Mouse (Mus musculus) frontal cortex, adult 2 months (tissue): ENCODE data around the gene Dcakd. TPM values are rescaled to one million over a fixed set of nuclear protein-coding genes. Genes with fewer than 3 reads are reported as not detected.
"Not testable (repeated sequence)": the region's sequence is repeated elsewhere in the genome, so short reads cannot be mapped to it uniquely, and the experiment has no call there.

Source experiments
- DNase-seq, 2 experiments: peaks; one replicate each; pipeline ENCODE4 v3.0.0; 2022; ENCODE audit warnings: low spot score in 1 of 2; ENCODE audit errors: extremely low spot score in 1 of 2
- polyA plus RNA-seq: library from polyadenylated mRNA; depleted of rRNA; stranded (reverse); fragments of >200 nt; gene quantifications from 2 replicates; pipeline ENCODE4 v1.2.3, GENCODE M21; 2012

Gene Dcakd
- polyA plus RNA-seq, 1 experiment = 88.0 TPM

- DNase-seq = no peak
Measured at GRCm38 (mm10) chr11:102984086-102984485, 44.0 kb downstream of the Dcakd start.

GRCm38 (mm10) chr11:102981151-102981890 lies 46.8 kb downstream of the Dcakd start:
- DNase-seq = no peak

GRCm38 (mm10) chr11:102978052-102978666 lies 50.0 kb downstream of the Dcakd start:
- DNase-seq = no peak

DNA sequence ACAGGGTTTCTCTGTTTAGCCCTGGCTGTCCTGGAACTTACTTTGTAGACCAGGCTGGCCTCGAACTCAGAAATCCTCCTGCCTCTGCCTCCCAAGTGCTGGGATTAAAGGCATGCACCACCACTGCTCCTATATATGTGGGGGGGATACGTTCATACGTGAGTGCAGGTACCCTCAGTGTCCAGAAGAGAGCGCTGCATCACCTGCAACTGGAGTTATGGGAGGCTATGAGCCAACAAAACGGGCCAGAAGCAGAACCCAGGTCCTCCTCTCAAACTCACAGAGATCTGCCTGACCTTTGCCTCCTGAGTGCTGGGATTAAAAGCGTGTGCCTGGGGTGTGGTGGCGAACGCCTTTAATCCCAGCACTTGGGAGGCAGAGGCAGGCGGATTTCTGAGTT lies 52.2 kb downstream of the Dcakd start:
- DNase-seq = not testable (repeated sequence)

- no peak for DNase-seq
Measured at GRCm38 (mm10) chr11:102972326-102972725, 55.8 kb downstream of the Dcakd start.

- DNase-seq = no peak
Measured at GRCm38 (mm10) chr11:102971604-102972003, 56.5 kb downstream of the Dcakd start.

- DNase-seq = no peak
Measured at GRCm38 (mm10) chr11:102964547-102965091, 63.5 kb downstream of the Dcakd start.

DNA sequence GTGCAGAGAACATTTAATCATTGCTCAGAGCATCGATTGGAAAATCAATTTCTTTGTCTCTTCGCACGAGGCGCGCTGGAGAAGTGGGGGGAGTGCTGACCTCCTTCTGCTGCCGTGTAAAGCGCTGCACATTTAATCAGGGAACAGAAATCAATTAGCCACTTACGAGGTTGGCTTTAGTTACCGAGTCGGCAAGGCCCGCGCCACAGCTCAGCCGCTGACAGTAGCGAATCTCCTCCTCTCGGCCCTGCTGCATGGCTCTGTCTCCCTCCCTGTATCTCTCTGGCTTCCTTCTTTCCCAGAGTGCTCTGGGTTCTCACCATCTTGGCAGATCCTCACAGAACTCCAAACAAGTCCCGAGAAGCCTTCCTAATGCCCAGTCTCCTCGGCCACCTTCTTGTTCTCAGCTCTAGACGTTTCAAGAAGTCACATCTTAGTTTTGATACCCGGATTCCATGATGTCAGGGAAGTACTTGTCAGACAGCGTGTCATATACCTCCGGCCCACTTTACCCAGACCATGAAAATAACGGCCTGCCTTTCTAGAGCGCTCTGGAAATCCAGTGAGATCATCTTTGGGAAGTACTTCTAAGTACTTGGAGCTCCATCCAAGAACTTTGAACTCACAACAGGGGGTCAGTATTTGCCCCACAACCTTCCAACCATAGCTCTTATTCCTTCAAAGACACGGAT lies 64.1 kb downstream of the Dcakd start:
- DNase-seq = no peak

DNA sequence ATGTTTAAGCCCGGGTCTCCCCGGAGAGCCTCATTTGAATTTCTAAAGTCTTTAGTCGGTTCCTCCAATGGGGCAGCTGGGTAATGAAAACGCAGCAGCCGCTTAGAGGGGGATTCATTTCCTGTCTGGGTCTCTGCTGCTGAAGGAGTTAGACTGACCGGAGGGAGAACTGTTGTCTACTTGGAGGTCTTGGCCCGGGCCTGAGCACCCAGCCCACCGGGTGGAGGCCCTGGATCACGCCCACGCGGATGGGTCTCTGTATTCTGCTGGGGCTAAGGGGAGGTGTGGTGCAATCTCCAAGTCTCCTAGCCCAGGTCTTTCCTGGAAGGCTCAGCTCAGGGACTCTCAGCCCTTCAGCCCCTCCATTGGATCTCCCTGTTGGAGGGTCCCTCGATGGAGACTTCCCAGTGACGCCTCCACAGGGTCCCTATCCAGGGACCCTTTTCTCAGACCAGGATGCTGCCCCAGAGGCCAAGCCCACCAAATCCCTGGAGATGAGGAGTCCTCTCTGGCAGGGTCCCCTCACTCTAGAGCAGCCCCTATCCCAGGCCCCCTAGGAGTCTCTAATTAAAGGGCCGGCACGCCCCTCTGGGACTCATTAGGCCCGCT lies 64.8 kb downstream of the Dcakd start:
- no peak for DNase-seq

GRCm38 (mm10) chr11:102962861-102963245 lies 65.3 kb downstream of the Dcakd start:
- no peak for DNase-seq

DNA sequence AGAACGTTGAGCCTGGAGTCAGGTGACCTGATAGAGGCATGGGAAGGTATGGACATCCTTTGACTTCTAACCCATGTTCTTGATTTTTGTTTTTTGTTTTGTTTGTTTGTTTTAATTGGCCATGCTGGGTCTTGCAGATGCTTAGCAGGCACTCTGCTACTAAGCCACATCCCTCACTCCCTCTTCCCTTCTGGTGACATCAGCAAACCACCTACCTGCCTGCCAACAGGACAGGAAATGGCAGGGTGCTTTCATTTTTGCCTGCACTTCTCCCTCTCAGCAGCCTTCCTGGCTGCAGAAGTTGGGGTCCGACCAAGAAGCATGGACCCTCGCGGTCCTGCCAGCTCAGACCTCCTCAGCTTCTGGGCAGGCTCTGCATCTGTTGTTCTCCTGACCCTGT lies 67.1 kb downstream of the Dcakd start:
- DNase-seq = no peak

DNA sequence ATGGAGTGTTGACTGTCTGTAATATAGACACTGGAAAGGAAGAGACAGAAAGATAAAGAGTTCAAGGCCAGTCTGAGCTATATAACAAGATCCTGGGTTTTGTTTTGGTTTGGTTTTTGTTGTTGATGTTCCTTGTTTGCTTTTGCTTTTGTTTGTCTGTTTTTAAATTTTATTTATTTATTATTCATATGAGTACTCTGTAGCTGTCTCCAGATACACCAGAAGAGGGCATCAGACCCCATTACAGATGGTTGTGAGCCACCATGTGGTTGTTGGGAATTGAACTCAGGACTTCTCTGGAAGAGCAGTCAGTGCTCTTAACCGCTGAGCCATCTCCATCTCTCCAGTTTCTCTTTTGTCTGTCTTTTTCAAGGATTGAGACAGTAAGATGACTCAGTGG lies 69.3 kb downstream of the Dcakd start:
- DNase-seq = no peak

DNA sequence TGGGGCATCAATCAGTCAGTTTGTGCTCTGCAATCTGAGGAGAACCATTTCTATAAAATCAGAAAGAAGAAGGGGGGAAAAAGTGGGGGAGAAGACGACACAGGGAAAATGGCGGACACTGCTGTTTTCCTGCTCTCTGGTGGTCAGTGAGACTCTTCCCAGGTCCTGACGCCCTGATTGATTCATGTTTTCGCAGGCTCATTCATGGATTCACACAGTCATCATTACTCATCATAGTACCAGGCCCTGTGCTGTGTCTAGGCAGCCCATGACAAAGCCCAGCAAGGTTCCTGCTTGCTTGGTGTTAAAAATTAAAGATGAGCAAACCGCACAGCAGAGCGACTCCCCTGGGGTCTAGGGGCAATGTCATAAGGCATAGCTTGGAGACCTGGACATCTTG lies 69.7 kb downstream of the Dcakd start:
- DNase-seq = no peak

DNA sequence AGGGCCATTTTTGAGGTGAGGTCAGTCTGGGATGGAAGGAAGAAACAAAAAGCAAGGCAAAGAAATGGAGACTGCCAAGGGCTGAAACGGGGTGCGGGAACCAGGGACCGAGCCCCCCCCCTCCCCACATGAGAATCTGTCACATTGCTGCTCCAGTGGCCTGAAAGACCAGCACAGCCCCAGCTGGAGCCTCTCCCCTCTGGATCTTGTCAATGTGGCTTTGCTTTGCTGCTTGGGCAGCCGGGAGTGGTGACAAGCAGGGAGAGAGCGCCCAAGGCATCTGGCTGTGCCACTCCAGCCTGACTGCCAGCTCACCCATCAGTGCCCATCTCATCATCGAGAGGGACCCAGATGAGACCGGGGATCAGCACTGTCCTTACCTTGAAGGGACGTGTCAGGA lies 70.4 kb downstream of the Dcakd start:
- no peak for DNase-seq

- no peak for DNase-seq
Measured at GRCm38 (mm10) chr11:102956962-102957614, 71.0 kb downstream of the Dcakd start.

DNA sequence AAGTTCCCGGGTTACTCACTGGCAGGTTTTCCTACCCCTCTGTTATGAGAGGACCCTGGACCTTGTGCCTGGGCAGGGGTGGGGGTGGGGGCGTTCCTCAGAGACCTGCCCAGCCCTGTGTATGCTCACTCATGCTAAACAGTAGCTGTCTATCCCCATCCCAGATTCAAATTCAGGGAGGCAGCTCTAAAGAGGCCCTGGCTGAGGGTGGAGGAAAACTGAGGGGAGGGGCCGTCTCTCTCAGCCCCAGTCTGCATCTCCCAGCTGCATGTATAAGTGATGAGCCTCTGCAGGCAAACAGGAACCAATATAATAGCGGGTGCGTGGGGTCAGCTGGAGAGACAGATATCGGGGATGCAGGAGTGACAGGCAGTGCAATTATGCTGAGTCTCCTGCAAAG lies 75.2 kb downstream of the Dcakd start:
- DNase-seq = no peak

DNA sequence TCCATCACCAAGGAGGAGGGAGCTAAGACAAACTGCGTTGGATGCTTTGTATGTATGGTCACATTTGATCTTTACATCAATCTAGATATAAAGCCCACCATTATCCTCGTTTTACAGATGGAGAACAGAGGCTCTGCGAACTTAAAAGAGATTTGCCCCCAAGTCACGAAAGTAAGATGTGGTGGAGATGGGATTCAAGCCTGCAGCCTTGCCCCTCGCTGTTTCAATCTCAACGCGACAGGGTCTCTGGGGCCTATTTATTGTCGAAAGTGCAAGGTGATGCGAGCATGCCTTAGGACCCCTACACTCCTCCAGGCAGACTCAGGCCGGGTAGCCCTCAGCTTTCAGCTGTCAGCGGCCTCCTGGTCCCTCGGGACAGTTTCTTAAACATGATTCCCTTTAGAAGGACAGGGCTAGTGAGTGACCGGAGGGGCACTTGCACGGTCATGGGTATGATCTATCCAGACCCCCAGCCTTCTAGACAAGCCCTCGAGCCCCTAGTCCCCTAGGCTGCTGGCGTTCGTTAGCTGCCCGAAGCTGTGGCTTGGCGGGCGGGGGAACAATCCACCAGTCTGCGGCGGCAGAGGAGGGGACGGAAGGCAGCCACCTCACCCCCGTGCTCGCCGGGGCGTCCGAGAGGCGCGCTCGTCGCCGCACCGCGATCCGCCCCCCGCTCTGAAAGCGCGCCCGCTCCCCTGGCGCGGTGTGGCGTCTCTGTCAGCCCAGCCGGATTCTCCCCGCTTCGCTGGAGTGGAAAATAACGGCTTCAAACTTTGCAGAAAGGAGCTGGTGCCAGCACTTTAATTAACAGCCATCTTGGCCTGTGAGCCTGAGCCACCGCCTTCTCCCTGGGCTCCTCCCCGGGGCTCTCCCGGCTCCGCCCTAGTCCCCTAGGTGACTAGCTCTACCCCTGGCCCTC lies 79.8 kb downstream of the Dcakd start:
- DNase-seq = peak in 1 of 2 experiments; percentile 53

DNA sequence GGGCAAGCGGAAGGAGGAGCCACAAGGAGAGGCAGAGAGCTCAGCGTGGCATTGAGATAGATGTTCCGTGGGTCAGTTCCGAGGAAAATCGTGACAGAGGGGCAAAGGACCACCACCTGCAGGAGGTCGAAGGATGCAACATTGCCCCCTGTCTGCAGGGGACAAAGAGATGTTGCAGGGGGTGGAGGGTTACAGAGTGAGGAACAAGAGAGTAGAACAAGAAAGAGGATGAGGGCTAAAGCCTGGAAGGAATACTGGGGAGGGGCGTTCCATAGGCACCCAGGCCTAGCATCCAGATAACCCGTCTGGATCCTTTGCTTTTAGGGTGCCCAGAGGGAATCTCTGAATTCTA lies 81.2 kb downstream of the Dcakd start:
- DNase-seq = no peak

DNA sequence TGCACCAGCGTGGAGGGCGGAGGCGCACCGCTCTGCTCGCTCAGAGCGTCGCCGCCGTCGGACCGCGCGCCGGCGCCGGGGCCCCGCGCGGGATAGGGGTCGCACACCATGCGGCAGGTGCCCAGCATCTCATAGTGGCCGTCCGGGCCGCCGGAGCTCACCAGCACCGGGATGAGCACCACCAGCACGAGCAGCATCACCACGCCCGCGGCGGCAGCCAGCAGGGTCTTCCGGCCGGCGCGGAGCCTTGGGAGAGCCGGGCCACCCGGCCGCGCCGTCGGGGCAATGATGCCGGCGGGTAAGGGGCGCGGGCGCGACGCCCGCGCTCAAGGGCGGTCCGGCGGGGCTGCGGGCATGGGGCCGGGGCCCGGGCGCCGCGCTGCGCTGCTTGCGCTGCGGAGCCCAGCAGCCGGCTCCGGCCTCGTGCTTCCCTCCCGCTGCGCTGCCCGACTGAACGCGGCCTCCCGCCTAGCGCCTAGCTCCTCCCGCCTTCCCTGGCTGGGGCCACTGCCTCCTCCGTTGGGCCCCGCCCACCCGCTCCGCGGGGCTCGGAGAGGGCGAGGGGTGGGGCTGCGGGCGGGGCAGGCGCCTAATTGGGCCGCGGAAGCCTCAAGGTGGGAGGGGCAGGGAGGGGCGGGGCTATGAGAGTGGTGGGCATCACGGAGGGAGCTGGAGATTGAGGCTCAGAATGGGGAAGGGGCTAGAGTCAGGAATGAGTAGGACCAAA lies 81.7 kb downstream of the Dcakd start, which contains the start of gene C1ql1:
Gene C1ql1 (minus strand): TSS at position 424 of the 727 bp plus-strand sequence.
- DNase-seq = peak in 1 of 2 experiments; percentile 58
